Mouse (Mus musculus) brown adipose tissue, adult 24 weeks (tissue): ENCODE data around the gene Klhdc10. TPM values are rescaled to one million over a fixed set of nuclear protein-coding genes. Genes with fewer than 3 reads are reported as not detected.

ENCODE experiments used
- H3K27ac ChIP-seq: fragments of 200-500 bp; replicated peaks from 2 replicates; pipeline ENCODE4 v1.5.1; 2012; ENCODE audit warnings: low read depth, mild to moderate bottlenecking, low read length
- H3K4me1 ChIP-seq: fragments of 200-500 bp; 2 replicates; pipeline ENCODE4 v1.6.1; 2012; ENCODE audit warnings: low read length, mixed read lengths; ENCODE audit not compliant: control insufficient read depth, insufficient read depth, insufficient read length
- H3K4me3 ChIP-seq: fragments of 200-500 bp; 2 replicates; pipeline ENCODE4 v1.5.1; 2012; ENCODE audit warnings: low read depth, mild to moderate bottlenecking, low read length, moderate library complexity; ENCODE audit not compliant: insufficient read depth
- polyA plus RNA-seq: library from polyadenylated mRNA; stranded (reverse); fragments of >200 nt; gene quantifications from 2 replicates; pipeline ENCODE4 v1.2.4, GENCODE M21; 2012; ENCODE audit not compliant: missing spikeins, insufficient read depth, insufficient read length

Gene Klhdc10
- 18.9 and 19.3 TPM in 2 replicates for polyA plus RNA-seq

DNA sequence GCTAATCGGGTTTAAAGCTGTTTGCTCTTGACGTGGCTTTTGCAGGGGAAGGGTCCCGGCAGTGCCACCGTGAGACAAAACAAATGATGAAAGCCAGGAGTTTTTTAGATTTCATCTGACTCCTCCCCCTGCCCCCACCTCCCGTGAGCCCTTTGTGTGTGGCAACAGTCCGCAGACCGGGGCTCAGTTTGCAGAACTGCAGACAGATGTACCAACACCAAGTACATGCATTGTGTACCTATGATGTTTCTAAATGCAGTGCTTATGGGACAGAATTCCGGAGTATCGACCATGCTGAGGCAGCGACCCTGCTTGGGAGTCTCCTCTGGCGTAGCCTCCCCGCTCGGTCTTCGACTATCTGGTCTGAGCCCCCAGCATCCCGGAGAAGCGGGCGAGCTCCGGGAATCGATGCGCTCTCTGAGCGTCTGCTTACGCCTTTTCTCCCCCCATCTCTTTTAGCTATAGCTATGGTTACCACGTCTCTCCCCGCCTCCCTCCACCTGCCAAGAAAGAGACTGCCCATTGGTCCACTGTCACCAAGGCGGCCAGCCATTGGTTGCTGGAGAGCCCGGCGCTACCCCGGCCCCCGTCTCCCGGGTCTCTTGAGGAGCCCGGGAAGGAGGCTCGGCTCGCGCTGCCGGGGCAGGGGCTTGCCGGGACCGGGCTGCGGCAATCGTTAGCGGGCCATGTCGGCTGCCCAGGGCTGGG lies at the start of gene Klhdc10:
Gene Klhdc10, plus strand, starts transcription at position 561 of the 708 bp plus-strand sequence.
- Histone ChIP-seq H3K4me1 (0 out of 2 replicates have a peak, but pooled peaks cover 3% of the 10 kb centered on the region), H3K27ac (peak within 1 kb of the TSS; percentile 62), H3K4me3 (peak within 1 kb of the TSS; percentile 96)

DNA sequence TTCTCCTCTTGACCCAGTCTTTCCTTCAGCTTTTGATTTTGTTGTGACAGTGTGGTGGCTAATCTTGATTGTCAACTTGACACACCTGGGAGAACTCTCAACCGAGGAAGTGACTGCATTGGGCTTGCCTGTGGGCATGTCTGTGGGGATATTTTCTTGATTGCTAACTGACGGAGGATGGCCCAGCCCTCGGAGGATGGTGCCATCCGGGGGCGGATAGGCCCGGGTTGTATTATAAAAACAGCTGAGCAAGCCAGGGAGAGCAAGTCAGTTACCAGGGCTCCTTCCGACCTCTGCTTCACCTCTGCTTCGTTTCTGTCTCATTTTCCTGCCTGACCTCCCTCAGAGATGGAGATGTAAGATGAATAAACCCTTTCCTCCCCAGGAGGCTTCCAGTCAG lies 48.9 kb upstream of the Klhdc10 start:
- Histone ChIP-seq H3K27ac (no peak overlapping the region), H3K4me1 (0 out of 2 replicates have a peak, but pooled peaks cover 3% of the 10 kb centered on the region), H3K4me3 (no peak overlapping the region)

DNA sequence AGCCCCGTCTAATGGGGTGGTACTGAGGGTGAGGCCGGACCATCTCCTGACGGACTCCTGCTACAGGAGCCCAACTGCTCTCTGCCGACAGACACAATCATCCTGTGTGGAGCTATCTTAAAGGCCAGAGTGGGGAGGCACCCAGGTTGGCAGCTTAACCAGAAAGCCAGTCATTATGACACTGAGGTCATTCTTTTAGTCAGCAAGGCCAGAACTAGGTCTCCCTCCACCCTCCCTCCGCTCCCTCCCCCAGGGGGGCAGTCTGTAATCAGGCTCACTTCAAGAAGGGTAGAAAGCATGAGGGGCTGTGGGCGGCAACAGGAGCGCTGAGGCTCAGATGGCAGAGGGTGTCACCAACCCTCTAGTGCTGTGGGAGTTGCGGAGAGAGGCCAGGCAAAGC lies 48.0 kb upstream of the Klhdc10 start:
- Histone ChIP-seq H3K4me3 (no peak overlapping the region), H3K27ac (no peak overlapping the region), H3K4me1 (0 out of 2 replicates have a peak, but pooled peaks cover 3% of the 10 kb centered on the region)

GRCm38 (mm10) chr6:30354760-30355159 lies 46.9 kb upstream of the Klhdc10 start:
- Histone ChIP-seq H3K4me1 (0 out of 2 replicates have a peak, but pooled peaks cover 3% of the 10 kb centered on the region), H3K27ac (no peak overlapping the region), H3K4me3 (no peak overlapping the region)

DNA sequence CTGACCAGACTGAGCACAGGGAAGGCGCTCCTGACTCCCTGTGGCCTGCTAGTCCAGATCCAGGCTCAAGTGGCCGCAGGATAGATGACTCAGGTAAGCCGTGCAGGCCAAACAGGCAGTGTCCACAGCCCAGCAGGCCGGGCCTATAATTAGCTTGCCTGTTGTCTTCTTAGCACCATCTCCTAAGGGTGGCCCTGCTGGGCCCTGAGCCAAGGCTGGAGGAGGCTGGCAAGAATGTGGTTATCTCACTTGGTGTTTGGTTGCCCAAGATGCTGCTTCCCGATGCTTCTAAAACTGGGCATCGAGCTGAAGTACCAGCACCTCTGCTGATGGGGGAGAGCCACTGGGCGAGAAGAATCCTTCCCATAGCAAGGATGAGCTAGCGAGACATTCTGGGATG lies 46.0 kb upstream of the Klhdc10 start:
- Histone ChIP-seq H3K27ac (no peak overlapping the region), H3K4me1 (0 out of 2 replicates have a peak, but pooled peaks cover 3% of the 10 kb centered on the region), H3K4me3 (no peak overlapping the region)

DNA sequence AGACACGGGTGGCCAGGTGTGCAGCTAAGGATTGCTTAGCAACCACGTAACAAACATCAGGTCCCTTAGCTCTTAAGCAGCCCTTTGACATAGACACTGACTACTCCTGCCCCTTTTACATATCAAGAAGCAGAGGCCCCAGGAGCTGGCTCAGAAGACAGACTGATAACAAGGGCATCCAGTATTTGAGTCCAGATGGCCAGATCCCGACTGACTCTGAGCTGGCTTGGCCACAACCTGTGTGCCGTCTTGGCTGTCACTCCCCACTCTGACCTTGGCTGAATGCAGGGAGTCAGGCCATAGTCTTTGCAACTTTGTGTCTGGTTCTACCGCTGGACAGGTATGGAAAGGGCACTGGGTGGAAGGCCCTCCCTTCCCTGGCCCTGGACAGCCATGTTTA lies 45.5 kb upstream of the Klhdc10 start:
- no peak overlapping the region for H3K4me3 ChIP-seq
- H3K27ac ChIP-seq = no peak overlapping the region
- 0 out of 2 replicates have a peak, but pooled peaks cover 3% of the 10 kb centered on the region for H3K4me1 ChIP-seq

- no peak overlapping the region for H3K27ac ChIP-seq
- H3K4me1 ChIP-seq = 0 out of 2 replicates have a peak, but pooled peaks cover 3% of the 10 kb centered on the region
- no peak overlapping the region for H3K4me3 ChIP-seq
These were observed 45.0 kb upstream of the Klhdc10 start for GRCm38 (mm10) chr6:30356680-30357079.

DNA sequence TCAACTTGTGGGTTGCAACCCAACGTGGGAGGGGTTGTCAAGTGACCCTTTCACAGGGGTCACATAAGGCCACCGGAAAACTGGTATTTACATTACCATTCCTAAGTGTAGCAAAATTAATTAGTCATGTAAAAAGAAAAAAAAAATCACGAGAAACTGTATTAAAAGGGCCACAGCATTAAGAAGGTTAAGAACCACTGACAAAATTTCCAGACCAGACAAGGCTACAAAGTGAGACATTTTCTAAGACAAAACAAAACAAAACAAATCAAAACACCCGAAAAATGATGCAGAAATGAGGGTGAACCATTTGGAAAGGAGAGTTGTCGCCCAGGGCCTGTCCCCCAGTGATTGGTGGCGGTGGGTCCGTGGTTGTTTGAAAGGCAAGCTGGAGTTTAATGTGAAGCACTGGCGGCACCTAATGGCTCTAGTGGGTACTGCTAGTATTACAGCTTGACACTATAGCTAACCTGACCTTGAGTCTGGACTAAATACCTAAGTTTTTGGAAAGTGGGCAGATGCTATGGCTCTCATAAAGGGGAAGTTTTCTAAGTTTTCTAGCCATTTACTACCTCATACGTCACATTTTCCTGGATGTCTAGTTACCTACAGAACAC lies 44.0 kb upstream of the Klhdc10 start:
- no peak overlapping the region for H3K4me3 ChIP-seq
- no peak overlapping the region for H3K27ac ChIP-seq
- 0 out of 2 replicates have a peak, but pooled peaks cover 3% of the 10 kb centered on the region for H3K4me1 ChIP-seq

DNA sequence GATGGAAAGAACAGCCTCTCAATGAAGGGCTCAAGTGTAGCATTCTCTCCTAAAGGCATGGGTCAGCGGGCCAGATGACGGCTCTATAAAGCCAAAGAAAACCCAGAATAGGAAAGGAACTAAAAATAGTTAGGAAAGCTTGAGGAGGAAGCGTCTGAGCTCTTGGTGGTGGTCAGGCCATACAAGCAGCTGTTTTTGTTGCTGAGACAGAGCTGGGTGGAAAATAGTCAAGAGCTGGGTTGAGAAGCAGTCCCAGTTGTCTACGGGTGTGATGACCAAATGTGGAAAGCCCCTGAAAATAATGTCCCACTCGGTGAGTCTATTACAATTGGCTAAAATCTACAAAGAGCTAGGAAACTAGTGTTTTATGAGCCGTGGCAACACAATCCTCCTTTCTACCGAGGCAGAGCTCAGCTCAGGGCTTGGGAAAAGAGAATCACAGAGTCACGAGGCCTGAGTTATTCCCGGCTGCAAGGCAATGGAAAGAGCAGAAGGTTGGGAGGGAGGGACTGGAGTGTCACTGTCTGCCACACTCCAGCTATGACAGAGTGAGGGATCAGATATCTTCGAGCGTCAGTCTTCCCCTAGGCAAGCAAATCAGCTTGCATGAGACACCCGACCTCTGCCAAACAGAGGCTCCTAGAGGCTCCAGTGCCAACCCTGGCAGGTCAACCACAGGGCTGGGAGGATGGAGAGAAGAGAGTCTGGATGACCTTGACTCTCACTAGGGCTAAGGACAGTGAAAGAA lies 41.7 kb upstream of the Klhdc10 start:
- H3K27ac ChIP-seq = no peak overlapping the region
- H3K4me1 ChIP-seq = no peaks in the 10 kb centered on the region
- no peak overlapping the region for H3K4me3 ChIP-seq

GRCm38 (mm10) chr6:30363808-30364207 lies 37.9 kb upstream of the Klhdc10 start:
- Histone ChIP-seq H3K27ac (no peak overlapping the region), H3K4me1 (no peaks in the 10 kb centered on the region), H3K4me3 (no peak overlapping the region)

GRCm38 (mm10) chr6:30369291-30369690 lies 32.4 kb upstream of the Klhdc10 start:
- H3K4me3 ChIP-seq = no peak overlapping the region
- H3K27ac ChIP-seq = peak overlapping the region; percentile 11; the same call in 1 of the 2 replicates
- peaks cover 13% of the 10 kb centered on the region; the same call in 1 of the 2 replicates for H3K4me1 ChIP-seq

DNA sequence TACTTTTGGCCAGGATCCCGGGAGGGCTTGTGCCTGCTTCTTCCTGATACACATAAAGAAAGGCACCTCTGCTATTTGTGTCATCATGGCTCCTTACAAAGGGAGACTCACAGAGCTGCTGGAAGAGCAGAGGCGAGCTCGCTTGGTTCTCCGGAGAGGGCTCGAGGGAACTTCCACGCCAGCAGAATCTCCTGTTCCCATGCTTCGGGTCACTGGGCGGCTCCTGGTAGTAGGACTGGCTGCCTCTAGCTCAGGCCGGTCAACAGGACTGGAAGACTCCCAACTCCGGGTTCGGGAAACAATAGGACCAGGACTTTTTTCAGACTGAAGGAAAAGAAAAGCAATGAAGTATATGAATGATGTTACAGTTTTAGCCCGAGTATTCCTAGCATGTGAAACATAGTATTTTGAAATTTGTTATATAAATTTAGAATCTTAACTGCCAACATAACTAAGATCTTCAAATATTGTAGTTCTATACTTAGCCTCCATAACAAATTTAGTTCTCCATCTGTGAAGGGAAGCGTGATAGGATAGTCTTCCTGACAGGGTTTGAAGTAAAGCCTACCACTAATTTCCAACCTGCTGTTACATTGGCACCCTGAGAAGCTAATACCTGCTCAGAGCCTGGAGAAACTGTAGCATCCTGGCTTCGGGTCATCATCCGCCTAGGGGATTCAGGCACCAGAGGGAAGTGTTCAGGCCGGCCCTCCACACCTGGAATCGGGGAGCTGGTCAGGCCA lies 28.9 kb upstream of the Klhdc10 start:
- no peak overlapping the region for H3K4me3 ChIP-seq
- peaks cover 24% of the 10 kb centered on the region for H3K4me1 ChIP-seq
- 0 out of 2 replicates have a peak overlapping the region, but pooled peaks have one; percentile 26 for H3K27ac ChIP-seq

GRCm38 (mm10) chr6:30374731-30375510 lies 26.7 kb upstream of the Klhdc10 start:
- Histone ChIP-seq H3K27ac (peak overlapping the region; percentile 94), H3K4me1 (peaks cover 21% of the 10 kb centered on the region), H3K4me3 (no peak overlapping the region)

- Histone ChIP-seq H3K4me3 (no peak overlapping the region), H3K27ac (peak overlapping the region; percentile 77), H3K4me1 (peaks cover 21% of the 10 kb centered on the region)
These were observed 25.9 kb upstream of the Klhdc10 start for GRCm38 (mm10) chr6:30375791-30376190.
